Mouse (Mus musculus): Measurements from ENCODE around the gene Crocc2. TPM values are rescaled to one million over a fixed set of nuclear protein-coding genes. Genes with fewer than 3 reads are reported as not detected.
A peak's percentile ranks its signal among the peaks of the same experiment; 100 is the strongest.

The Crocc2 gene
- polyA plus RNA-seq, 1 experiment from 2014 or later: 0.35 TPM

DNA sequence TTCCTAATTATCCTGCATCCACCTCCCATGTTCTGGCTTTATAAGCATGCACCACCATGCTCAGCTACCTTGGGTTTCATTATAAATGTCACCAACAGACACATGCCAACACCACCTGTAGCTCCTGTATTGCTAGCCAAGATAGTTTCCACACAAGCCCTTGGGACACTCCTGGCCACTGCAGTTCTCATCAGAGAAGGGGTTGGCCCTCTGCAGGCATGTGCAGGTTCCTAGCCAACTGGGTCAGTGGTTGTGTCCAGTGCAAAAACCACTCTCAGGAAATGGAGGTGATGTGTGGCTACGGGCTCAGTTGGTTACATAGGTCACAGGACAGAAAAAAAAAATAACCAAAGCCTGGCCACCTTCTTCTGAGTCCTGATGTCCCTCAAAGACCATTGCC, 25.7 kb upstream of the Crocc2 start:
- no peak for ATAC-seq (ENCODE audit: low FRiP score, low read depth)
- Histone ChIP-seq H3K9me3 (no peaks in the 10 kb centered on the region), H3K27ac (replicated peaks) (no peak overlapping the region), H3K27me3 (no peaks in the 10 kb centered on the region), H3K4me2 (no peak overlapping the region), H3K4me3 (no peak overlapping the region), H3K4me1 (replicated peaks) (no peaks in the 10 kb centered on the region), H3K9ac (no peak overlapping the region), H3K36me3 (no peaks in the 10 kb centered on the region)
- WGBS: 93% methylated on average over 1 of the region's 1 CpGs

GRCm38 (mm10) chr1:93144176-93144575, 24.3 kb upstream of the Crocc2 start:
- Histone ChIP-seq H3K27me3 (no peaks in the 10 kb centered on the region), H3K9me3 (no peaks in the 10 kb centered on the region), H3K9ac (no peak overlapping the region), H3K4me1 (replicated peaks) (no peaks in the 10 kb centered on the region), H3K4me3 (no peak overlapping the region), H3K4me2 (no peak overlapping the region), H3K36me3 (no peaks in the 10 kb centered on the region), H3K27ac (replicated peaks) (no peak overlapping the region)
- WGBS: 61% methylated on average over 9 of the region's 9 CpGs
- ATAC-seq (ENCODE audit: low FRiP score, low read depth): no peak

DNA sequence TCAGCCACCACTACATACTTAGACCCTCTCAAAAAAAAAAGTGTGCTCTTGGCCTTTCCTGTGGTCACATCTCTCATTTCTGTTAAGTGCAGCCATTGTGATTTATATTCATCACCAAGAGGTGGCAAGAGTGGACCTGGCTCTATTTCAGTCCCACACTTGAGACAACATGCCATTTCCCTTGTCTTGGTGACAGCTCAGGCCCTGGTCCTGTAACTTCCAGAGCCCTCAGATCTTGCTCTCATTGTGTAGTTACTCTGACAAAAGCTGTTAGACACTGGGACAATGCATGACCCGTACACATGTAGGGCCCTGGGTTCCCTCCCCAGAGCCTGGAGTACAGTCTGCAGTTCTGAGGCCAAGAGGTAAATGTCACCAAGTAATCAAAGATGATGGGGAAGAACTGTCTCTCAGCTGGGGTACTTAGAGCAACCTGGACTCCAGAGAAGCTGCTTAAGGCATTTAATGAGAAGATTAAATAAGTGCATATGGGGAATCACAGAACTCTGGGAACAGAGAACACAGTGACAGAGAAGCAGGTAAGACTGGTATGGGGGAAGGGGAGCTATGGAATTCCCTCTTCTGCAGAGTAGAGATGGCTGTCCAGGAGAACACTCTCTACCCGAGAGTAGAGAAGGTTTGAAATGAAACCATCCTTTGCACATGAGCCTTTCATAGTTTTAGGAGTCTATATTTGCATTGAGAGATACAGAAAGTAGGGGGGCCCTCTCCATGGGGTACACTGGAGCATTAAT, 17.4 kb upstream of the Crocc2 start:
- Histone ChIP-seq H3K36me3 (no peaks in the 10 kb centered on the region), H3K27ac (replicated peaks) (no peak overlapping the region), H3K9me3 (no peaks in the 10 kb centered on the region), H3K4me1 (replicated peaks) (no peaks in the 10 kb centered on the region), H3K9ac (no peak overlapping the region), H3K27me3 (no peaks in the 10 kb centered on the region), H3K4me3 (no peak overlapping the region), H3K4me2 (no peak overlapping the region)
- no peak for ATAC-seq (ENCODE audit: low FRiP score, low read depth)
- 68% methylated on average over 2 of the region's 2 CpGs for WGBS

DNA sequence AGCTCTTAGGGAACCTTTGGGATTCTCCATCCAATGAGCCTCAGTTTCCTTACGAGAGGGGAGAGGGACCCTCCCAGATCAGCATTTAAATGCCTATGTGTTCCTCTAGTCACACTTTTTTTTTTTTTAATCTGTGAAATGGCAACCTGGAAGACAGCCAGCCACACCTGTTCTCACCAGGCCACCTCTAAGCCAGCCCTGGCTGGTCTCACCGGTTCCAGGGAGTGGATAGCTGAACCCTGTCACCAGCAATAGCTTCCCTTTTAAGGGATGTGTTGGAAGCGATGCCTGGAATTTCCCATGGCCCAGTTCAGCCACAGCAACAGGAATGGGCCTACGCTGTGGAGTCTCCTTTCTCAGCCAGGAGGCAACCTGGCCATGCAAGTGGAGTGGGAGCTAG, 11.0 kb upstream of the Crocc2 start:
- H3K4me1 ChIP-seq (replicated peaks): no peaks in the 10 kb centered on the region
- no peaks in the 10 kb centered on the region for H3K36me3 ChIP-seq
- H3K27ac ChIP-seq (replicated peaks): no peak overlapping the region
- no peak overlapping the region for H3K9ac ChIP-seq
- H3K4me2 ChIP-seq: no peak overlapping the region
- H3K9me3 ChIP-seq: no peaks in the 10 kb centered on the region
- whole genome bisulfite sequencing: 91% methylated on average over 4 of the region's 4 CpGs
- H3K4me3 ChIP-seq: no peak overlapping the region
- ATAC-seq (ENCODE audit: low FRiP score, low read depth): no peak
- no peaks in the 10 kb centered on the region for H3K27me3 ChIP-seq

- Histone ChIP-seq H3K9me3 (no peaks in the 10 kb centered on the region), H3K4me2 (no peak overlapping the region), H3K36me3 (no peaks in the 10 kb centered on the region), H3K27me3 (no peaks in the 10 kb centered on the region), H3K27ac (replicated peaks) (no peak overlapping the region), H3K4me1 (replicated peaks) (no peaks in the 10 kb centered on the region), H3K9ac (no peak overlapping the region), H3K4me3 (no peak overlapping the region)
- no peak for ATAC-seq (ENCODE audit: low FRiP score, low read depth)
- WGBS: 83% methylated on average over 8 of the region's 8 CpGs
Measured at GRCm38 (mm10) chr1:93158916-93159315, 9.6 kb upstream of the Crocc2 start.

DNA sequence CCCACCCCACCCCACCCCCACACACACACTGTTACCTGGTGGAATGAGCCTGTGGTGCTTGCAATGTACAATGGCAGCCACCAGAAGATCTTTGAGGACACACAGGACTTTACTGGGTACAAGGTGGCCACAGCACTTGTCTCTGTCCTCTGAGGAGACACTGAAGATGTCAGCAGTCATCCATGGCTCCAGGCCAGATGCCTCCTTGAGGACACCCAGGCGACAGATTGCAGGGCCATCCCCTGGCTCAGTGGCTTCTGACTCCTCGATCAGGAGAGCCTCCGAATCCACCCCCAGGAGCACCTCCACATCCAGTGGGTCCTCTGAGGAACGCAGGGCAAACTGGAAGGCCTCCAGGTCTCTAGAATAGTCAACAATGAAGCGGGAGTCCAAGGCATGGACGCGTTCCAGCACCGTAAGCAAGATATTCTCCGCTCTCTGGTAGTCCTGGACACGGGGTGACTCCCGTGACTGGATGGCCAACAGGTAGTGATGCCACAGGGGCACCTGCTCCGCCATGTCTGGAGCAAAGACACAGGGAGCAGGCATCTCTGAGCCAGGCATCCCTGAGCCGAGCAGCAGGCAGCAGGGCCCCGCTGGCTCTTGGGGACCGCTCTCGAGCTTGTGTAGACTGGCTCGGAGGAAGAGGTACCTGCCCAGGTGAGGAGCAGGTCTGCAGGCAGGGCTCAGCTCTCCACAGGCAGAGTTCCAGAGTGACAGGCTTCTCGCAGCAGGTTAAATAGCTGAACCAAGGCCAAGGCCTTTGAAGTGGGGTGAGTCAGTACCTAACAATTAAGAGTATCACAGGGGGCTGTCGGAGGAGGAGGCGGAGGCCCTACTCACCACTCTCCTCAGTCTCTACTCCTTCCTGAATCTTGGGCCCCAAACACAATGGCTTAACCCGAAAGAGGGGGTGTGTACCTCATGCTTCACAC, 8.7 kb upstream of the Crocc2 start:
- no peaks in the 10 kb centered on the region for H3K36me3 ChIP-seq
- ATAC-seq (ENCODE audit: low FRiP score, low read depth): 0 out of 2 replicates have a peak, but pooled peaks have one; percentile 46
- H3K9ac ChIP-seq: no peak overlapping the region
- WGBS: 86% methylated on average over 21 of the region's 21 CpGs
- H3K27ac ChIP-seq (replicated peaks): no peak overlapping the region
- H3K4me2 ChIP-seq: no peak overlapping the region
- no peaks in the 10 kb centered on the region for H3K27me3 ChIP-seq
- H3K4me3 ChIP-seq: no peak overlapping the region
- no peaks in the 10 kb centered on the region for H3K9me3 ChIP-seq
- H3K4me1 ChIP-seq (replicated peaks): no peaks in the 10 kb centered on the region

DNA sequence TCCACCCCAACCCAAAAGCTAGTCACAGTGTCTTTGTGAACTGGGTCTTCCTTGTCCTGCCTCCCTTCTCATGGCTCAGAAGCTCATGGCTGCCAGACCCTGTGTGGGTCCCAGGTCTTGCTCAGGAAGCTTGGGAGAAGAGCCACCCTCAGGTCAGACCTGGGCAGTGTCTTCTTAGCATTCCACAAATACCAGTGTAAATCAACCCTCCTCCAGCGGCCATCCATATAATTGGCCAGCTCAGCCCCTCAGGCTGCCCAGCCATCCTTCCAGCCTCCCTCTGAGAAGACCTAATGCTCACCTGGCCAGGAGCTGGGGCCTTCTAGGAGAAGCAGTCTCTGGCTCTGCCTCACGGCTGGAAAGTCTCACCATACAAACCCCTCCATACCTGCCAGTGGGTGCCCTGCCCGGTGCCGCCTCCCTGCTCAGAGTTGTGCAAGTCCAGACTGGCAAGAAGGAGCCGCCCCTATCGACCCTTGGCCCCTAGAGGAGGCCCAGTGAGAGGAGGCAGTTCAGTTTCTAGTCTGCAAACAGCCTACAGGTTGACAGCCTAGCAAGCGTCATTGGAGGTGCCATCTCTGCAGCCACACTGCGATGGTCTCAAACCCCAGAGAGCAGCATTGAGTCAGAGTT, 7.9 kb upstream of the Crocc2 start, which contains the start of gene 2310007B03Rik:
Gene 2310007B03Rik (minus strand): TSS at position 448 of the 633 bp plus-strand sequence.
- 82% methylated on average over 8 of the region's 8 CpGs for WGBS
- H3K27ac ChIP-seq (replicated peaks): no peak within 1 kb of the TSS
- no peaks in the 10 kb centered on the region for H3K36me3 ChIP-seq

DNA sequence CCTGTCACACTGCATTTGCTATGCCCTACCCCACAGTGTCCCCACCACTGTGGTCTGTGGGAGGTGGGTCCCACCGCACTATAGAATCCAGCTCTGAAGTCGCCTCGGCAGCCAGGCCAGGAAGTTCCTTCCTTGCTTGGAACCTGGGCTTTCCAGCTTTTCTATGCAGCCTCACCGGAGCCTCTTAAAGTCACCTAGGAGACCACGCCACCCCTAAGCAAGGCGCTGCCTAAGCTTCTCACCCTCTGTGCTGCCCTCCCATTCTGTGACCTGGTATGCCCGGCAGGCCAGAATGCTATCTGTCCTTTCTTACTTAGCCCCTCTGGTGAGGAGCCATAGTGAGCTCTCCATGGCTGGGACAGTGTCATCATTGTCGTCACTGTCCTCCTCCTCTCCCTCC, 7.2 kb upstream of the Crocc2 start:
- Histone ChIP-seq H3K4me2 (no peak overlapping the region), H3K4me3 (no peak overlapping the region), H3K36me3 (no peaks in the 10 kb centered on the region), H3K27ac (replicated peaks) (no peak overlapping the region), H3K27me3 (no peaks in the 10 kb centered on the region), H3K9me3 (no peaks in the 10 kb centered on the region), H3K4me1 (replicated peaks) (no peaks in the 10 kb centered on the region), H3K9ac (no peak overlapping the region)
- WGBS: 69% methylated on average over 8 of the region's 8 CpGs
- no peak for ATAC-seq (ENCODE audit: low FRiP score, low read depth)

More for the DNA sequence above, 7.9 kb upstream of the Crocc2 start, which contains the start of gene 2310007B03Rik:
- Histone ChIP-seq H3K27me3 (no peaks in the 10 kb centered on the region), H3K9me3 (no peaks in the 10 kb centered on the region), H3K4me3 (no peak within 1 kb of the TSS), H3K9ac (no peak within 1 kb of the TSS), H3K4me1 (replicated peaks) (no peaks in the 10 kb centered on the region), H3K4me2 (no peak within 1 kb of the TSS)
- no peak for ATAC-seq (ENCODE audit: low FRiP score, low read depth)

DNA sequence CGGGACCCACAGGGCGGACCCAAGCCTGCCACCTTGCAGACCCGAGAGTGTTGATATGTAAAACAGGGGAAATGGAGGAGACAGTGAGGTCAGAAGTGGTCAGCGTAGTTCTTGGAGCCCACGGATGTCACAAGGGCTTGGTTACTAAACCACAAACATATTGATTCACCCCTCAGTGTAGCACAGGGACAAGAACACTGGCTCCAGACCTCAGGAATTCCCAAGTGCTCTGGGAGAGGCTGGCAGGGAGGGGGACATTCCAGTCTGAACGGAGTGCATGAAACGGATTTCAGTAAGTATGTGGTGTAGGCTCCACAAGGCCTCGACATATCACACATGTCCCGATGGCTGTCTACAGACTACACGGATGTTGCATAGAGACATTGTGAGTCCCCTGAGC, 6.6 kb upstream of the Crocc2 start:
- no peaks in the 10 kb centered on the region for H3K9me3 ChIP-seq
- no peak overlapping the region for H3K27ac ChIP-seq (replicated peaks)
- 83% methylated on average over 10 of the region's 10 CpGs for WGBS
- no peak overlapping the region for H3K4me3 ChIP-seq
- H3K4me2 ChIP-seq: no peak overlapping the region
- no peak for ATAC-seq (ENCODE audit: low FRiP score, low read depth)
- no peak overlapping the region for H3K9ac ChIP-seq
- no peaks in the 10 kb centered on the region for H3K4me1 ChIP-seq (replicated peaks)
- H3K36me3 ChIP-seq: no peaks in the 10 kb centered on the region
- no peaks in the 10 kb centered on the region for H3K27me3 ChIP-seq

DNA sequence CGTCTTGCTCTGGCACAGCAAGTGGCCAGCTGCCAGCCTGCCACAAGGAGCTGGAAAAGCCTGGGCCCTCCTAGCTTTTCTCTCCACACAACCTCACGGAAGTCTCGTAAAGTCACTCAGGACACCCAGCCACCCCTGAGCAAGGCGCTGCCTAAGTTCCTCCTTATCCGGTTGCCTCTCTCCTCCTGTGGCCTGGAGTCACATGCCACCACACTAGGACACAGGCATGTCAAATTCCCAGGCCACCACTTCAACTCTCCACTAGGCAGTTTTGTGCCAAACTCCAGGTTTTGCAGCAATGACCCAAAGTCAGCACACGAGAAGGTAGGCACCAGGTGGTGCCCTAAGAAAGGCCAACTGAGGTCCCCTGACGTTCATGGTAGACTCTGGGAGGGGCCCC, 5.9 kb upstream of the Crocc2 start:
- Histone ChIP-seq H3K9me3 (no peaks in the 10 kb centered on the region), H3K4me1 (replicated peaks) (no peaks in the 10 kb centered on the region), H3K4me2 (no peak overlapping the region), H3K36me3 (no peaks in the 10 kb centered on the region), H3K4me3 (no peak overlapping the region), H3K27me3 (no peaks in the 10 kb centered on the region), H3K27ac (replicated peaks) (no peak overlapping the region), H3K9ac (no peak overlapping the region)
- no peak for ATAC-seq (ENCODE audit: low FRiP score, low read depth)
- WGBS: 86% methylated on average over 7 of the region's 7 CpGs

DNA sequence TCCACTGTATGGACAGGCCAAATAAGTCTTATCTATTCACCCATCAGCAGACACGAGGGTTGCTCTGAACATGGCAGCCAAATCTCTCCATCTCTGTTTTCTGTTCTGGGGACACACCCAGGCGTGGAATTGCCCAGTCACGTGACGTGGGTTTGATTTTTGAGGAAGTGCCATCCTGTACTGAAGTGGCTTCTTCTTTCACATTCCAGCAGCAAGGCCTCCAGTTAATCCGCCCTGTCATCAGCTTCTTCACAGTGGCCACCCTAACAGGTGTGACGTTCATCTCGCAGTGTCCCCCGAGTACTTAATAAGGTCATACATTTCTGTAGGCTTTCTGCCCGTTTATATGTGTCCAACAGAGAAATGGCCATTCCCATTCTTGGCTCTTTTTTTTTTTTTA, 3.1 kb upstream of the Crocc2 start:
- no peak overlapping the region for H3K4me3 ChIP-seq
- WGBS: 84% methylated on average over 9 of the region's 9 CpGs
- no peaks in the 10 kb centered on the region for H3K36me3 ChIP-seq
- H3K4me2 ChIP-seq: no peak overlapping the region
- no peaks in the 10 kb centered on the region for H3K4me1 ChIP-seq (replicated peaks)
- H3K9me3 ChIP-seq: no peaks in the 10 kb centered on the region
- H3K9ac ChIP-seq: no peak overlapping the region
- no peak for ATAC-seq (ENCODE audit: low FRiP score, low read depth)
- H3K27ac ChIP-seq (replicated peaks): no peak overlapping the region
- no peaks in the 10 kb centered on the region for H3K27me3 ChIP-seq
